Mouse (Mus musculus): ENCODE measurements around the gene Hmgb2.

- no peak for TF ChIP-seq FLI1 (IDR thresholded peaks at IDR 0.05; ENCODE audit: low read length)
- no peak for TF ChIP-seq GATA1 (IDR thresholded peaks at IDR 0.05; ENCODE audit: borderline replicate concordance, low read length)
Measured at GRCm38 (mm10) chr8:57478406-57478805, 33.3 kb upstream of the Hmgb2 start.

All from megakaryocyte, embryonic 14.5 days (primary cell).